Mouse (Mus musculus): ENCODE measurements around the gene Krtap5-3. TPM values are rescaled to one million over a fixed set of nuclear protein-coding genes. Genes with fewer than 3 reads are reported as not detected.
"Not testable (repeated sequence)": the region's sequence is repeated elsewhere in the genome, so short reads cannot be mapped to it uniquely, and the experiment has no call there.

The Krtap5-3 gene
- total RNA-seq (2021): not detected
- long read RNA-seq, experiment 1: 0 reads
- long read RNA-seq, experiment 2: 0 reads

DNA sequence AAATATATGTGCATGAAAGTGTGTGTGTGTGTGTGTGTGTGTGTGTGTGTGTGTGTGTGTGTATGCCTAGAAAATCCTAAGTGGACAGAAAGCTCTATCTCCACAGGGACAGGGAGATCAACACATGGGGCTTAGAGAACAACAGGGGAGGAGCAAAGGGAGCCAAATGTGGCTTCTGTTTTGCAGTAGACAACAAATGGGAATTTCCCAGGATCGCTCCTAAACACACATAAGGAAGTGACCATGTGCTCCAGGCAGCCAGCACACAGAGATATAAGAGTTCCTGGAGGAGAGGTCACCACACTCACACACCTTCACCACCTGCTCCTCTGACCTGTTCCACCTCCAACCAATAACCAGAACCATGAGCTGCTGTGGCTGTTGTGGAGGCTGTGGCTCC lies at the start of gene Krtap5-3:
TSS of gene Krtap5-3 (plus strand) at position 301 of the 400 bp plus-strand sequence.
- no peak within 1 kb of the TSS for H3K4me3 ChIP-seq
- no peak for TF ChIP-seq CTCF (conservative IDR thresholded peaks at IDR 0.05)
- no peak for DNase-seq (ENCODE audit: low spot score in 2 of 2)
- H3K27ac ChIP-seq: no peak within 1 kb of the TSS

DNA sequence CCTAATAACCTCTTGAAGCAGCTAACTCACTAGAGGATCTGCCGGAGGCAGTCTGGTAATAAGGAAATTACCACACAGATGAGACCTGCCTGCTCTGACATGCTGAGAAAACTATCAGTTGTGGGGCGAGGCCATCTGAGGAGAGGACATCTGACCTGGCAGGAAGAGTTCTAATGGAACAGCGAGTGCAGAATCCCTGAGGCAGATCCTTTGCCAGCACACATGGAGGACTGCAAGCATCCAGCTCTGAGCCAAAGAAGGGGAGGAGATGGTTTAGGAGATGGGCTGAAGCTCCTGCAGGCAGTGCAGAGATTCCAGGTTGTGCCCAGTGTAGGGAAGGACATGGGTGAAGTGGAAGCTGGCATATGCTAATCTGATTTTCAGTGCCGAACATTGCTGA lies 49.0 kb upstream of the Krtap5-3 start:
- TF ChIP-seq CTCF (conservative IDR thresholded peaks at IDR 0.05): no peak
- H3K27ac ChIP-seq: no peak overlapping the region
- H3K4me3 ChIP-seq: no peak overlapping the region
- no peak for DNase-seq (ENCODE audit: low spot score in 2 of 2)

DNA sequence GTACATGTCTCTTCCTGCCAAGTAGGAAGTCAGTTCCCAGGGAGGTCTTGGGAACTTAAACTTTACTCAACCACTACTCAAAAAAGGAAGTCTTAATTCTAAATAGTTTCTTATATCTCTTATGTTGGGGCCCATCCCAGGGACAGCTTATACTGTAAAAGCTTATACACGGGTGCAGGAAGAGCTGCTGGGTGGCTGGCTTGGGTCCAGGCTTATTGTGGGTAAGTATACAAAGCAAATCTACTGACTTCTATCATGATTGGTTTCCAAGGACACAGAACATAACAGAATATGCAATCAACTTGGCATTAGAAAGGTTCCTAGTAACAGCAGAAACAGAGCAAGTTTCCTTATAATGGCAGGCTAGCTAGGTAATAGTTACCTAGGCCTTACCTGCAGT lies 45.9 kb upstream of the Krtap5-3 start:
- no peak overlapping the region for H3K27ac ChIP-seq
- no peak for TF ChIP-seq CTCF (conservative IDR thresholded peaks at IDR 0.05)
- no peak overlapping the region for H3K4me3 ChIP-seq
- DNase-seq (ENCODE audit: low spot score in 2 of 2): no peak

DNA sequence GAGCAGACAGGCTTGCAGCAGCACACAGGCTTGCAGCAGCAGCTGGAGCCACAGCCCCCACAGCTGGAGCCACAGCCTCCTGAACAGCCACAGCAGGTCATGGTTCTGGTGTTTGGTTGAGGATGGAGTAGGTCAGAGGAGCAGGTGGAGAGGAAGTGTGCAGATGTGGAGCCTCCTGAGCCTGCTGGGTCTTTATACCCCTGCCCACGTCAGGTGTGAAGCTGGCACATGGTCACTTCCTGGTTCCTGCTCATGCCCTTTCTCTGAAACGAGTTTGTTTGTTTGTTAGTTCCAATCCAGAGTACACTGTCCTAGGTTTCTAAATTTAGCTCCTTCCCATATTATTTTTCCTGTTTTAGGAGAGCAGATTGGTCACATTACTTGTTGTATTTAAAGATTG lies 44.2 kb upstream of the Krtap5-3 start, which contains the start of gene Gm29735:
TSS of gene Gm29735 (minus strand) at position 101 of the 400 bp plus-strand sequence.
- not testable (repeated sequence) for H3K27ac ChIP-seq; H3K4me3 ChIP-seq; DNase-seq (ENCODE audit: low spot score in 2 of 2)

DNA sequence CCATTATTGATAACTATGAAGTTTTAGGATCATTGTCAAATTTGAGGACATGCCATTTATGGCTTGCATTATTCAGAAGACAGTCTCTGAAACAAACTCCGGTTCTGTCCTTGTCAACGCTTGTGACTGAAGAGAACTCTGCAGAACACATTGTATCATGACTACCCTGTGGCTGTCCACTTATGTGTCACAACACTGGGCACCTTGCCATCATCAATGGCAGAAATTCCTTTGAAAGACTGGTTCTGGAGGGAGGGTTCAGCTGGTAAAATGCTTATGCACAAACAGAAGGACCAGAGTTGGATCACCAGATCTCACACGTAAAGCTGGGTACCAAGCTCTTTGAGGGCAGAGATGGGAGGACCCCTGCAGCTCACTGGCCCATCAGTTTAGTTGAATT lies 41.8 kb upstream of the Krtap5-3 start:
- Histone ChIP-seq H3K4me3 (no peak overlapping the region), H3K27ac (no peak overlapping the region)
- no peak for TF ChIP-seq CTCF (conservative IDR thresholded peaks at IDR 0.05)
- DNase-seq (ENCODE audit: low spot score in 2 of 2): no peak

DNA sequence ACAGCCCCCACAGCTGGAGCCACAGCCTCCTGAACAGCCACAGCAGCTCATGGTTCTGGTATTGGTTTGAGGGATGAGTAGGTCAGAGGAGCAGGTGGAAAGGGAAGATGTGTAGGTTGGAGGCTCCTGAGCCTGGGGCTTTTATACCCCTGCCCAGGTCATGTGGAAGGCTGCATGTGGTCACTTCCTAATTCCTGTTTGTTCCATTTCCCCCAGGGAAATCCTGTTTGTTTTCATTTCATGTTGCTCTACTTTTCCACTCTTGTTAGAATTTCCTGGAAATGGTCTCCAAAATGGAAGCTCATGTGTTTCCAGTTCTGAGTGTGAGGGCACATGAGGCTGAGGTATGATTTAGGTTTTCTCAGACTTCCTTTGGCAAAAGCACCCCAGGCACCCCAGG lies 35.5 kb upstream of the Krtap5-3 start, which contains the start of gene Gm4553:
TSS of gene Gm4553 (minus strand) at position 101 of the 400 bp plus-strand sequence.
- not testable (repeated sequence) for H3K4me3 ChIP-seq, H3K27ac ChIP-seq

DNA sequence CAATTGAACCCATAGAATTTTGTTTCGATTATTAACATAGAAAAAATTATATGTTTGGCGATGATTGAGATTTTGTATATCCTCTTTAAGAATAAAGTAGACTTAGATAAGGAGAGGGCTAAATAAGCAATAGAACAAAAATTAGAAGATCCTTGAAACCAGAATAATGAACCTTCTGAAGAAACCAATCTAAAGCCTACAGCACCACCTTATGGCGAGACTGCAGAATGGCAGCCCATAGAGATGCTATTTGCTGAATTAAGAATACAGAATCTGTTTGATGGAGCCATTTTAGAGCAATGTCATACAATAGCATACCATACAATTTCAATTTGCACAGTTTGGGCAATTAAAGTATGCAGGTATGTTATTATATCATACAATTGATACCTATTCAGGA lies 31.3 kb upstream of the Krtap5-3 start:
- peak in 1 of 2 experiments; percentile 16 for DNase-seq (ENCODE audit: low spot score in 2 of 2)
- TF ChIP-seq CTCF (conservative IDR thresholded peaks at IDR 0.05): peak; percentile 79
- Histone ChIP-seq H3K4me3 (no peak overlapping the region), H3K27ac (no peak overlapping the region)

More for the DNA sequence above, 35.5 kb upstream of the Krtap5-3 start, which contains the start of gene Gm4553:
- not testable (repeated sequence) for DNase-seq (ENCODE audit: low spot score in 2 of 2)

DNA sequence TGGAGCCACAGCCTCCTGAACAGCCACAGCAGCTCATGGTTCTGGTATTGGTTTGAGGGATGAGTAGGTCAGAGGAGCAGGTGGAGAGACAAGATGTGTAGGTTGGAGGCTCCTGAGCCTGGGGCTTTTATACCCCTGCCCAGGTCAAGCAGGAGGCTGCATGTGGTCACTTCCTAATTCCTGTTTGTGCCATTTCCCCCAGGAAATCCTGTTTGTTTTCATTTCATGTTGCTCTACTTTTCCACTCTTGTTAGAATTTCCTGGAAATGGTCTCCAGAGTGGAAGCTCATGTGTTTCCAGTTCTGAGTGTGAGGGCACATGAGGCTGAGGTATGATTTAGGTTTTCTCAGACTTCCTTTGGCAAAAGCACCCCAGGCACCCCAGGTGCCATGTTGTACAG lies 25.3 kb upstream of the Krtap5-3 start, which contains the start of gene Krtap5-2:
TSS of gene Krtap5-2 (minus strand) at position 101 of the 400 bp plus-strand sequence.
- not testable (repeated sequence) for H3K27ac ChIP-seq; DNase-seq (ENCODE audit: low spot score in 2 of 2); H3K4me3 ChIP-seq

DNA sequence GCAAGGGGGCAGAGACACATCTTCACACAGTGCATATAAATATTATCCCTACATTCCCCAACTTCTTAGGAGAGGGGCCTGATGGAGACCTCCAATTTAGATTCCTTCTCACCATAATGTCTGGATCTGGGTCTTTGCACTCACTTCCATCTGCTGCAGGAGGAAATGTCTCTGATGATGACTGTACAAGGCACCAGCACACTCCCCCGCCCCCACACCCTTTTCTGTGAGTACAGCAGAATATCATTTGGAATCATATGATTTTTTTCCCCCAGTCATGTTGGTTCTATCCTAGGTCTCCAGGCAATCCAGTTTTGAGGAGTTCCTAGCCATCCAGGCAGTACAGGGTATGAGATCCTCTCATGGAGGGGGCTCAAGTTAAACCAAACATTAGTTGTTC lies 22.5 kb upstream of the Krtap5-3 start:
- DNase-seq (ENCODE audit: low spot score in 2 of 2): peak in 1 of 2 experiments; percentile 11
- Histone ChIP-seq H3K27ac (no peak overlapping the region), H3K4me3 (no peak overlapping the region)
- TF ChIP-seq CTCF (conservative IDR thresholded peaks at IDR 0.05): no peak

DNA sequence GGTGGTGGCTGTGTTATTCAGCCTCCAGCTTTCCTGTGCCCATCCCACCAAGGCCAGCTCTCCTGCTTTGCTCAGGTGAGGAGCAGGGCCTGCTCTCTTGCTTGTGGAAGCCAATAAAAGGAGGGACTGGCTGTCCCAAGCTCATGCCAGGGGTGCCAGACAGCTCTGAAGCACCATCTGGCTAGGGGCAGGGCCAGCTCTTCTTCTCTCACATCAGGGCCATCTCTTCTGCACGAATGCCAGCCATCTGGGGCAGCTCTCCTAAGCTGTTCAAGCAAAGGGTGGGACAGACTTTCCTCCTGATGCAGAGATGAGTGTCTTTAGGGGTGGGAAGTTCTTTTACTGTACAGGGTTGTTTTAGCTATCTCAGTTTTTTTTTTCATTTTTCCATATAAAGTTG lies 20.1 kb upstream of the Krtap5-3 start:
- Histone ChIP-seq H3K4me3 (no peak overlapping the region), H3K27ac (no peak overlapping the region)
- no peak for DNase-seq (ENCODE audit: low spot score in 2 of 2)
- TF ChIP-seq CTCF (conservative IDR thresholded peaks at IDR 0.05): no peak

DNA sequence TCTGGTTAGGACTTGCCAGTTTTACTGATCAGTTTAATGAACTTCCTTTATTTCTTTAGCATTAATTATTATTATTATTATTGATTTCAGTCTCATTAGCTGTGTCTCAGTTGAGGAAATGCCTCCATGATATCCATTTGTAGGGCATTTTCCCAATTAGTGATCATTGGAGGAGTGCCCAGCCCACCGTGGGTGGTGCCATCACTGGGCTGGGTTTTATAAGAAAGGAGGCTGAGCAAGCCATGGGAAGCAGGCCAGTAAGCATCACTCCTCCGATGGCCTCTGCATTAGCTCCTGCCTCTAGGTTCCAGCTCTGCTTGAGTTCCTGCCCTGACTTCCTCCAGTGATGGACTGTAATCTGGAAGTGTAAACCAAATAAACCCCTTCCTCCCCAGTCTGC lies 13.0 kb upstream of the Krtap5-3 start:
- no peak for TF ChIP-seq CTCF (conservative IDR thresholded peaks at IDR 0.05)
- no peak overlapping the region for H3K27ac ChIP-seq
- no peak for DNase-seq (ENCODE audit: low spot score in 2 of 2)
- H3K4me3 ChIP-seq: no peak overlapping the region

DNA sequence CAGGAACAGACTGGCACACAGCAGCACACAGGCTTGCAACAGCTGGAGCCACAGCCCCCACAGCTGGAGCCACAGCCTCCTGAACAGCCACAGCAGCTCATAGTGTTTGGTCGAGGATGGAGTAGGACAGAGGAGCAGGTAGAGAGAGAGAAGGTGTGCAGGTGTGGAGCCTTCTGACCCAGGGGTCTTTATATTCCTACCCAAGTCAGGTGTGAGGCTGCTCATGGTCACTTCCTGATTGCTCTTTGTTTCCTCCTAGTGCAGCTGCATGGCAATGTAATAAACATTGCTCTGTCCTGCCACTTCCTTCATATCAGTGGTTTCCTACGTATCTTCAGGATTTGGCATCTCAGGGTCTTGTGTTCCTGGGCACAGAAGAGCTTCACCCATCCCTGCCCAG lies 10.9 kb upstream of the Krtap5-3 start, which contains the start of gene Gm10153:
TSS of gene Gm10153 (minus strand) at position 101 of the 400 bp plus-strand sequence.
- no peak within 1 kb of the TSS for H3K4me3 ChIP-seq
- no peak for DNase-seq (ENCODE audit: low spot score in 2 of 2)
- no peak for TF ChIP-seq CTCF (conservative IDR thresholded peaks at IDR 0.05)
- H3K27ac ChIP-seq: no peak within 1 kb of the TSS

DNA sequence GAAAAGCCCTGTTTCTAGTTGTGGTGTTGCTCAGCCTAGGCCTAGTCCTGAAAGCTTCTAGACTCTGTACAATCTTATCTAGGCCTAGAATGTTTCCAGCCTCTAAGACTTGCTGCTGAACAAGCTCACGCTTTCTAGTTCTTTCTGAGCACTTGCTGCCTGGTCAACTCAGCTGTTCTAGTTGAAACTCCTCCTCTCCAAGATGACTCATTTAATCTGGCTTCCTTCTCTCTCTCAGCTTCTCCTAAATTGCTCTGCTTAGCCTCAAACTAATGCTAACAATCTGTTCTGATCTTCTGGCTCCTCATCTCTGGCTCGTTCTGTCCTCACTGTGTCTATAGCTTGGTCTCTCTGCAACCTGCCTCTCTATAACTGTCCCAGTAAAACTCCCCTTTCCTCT lies 2.4 kb upstream of the Krtap5-3 start:
- H3K27ac ChIP-seq: no peak overlapping the region
- H3K4me3 ChIP-seq: no peak overlapping the region
- peak in 1 of 2 experiments; percentile 13 for DNase-seq (ENCODE audit: low spot score in 2 of 2)
- TF ChIP-seq CTCF (conservative IDR thresholded peaks at IDR 0.05): no peak

DNA sequence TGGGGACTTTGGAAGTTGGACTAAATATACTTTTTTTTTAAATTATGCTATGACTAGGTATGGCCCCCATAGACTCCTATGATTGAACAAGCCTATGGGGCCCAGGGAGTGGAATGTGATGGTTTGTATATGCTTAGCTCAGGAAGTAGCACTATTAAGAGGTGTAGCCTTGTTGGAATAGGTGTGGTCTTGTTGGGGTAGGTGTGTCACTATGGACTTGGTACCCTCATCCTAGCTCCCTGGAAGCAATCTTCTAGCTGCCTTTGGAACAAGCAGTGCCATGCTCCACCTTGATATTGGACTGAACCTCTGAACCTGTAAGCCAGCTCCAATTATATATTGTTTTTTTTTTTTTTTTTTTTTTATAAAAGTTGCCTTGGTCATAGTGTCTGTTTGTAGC lies 4.3 kb downstream of the Krtap5-3 start:
- Histone ChIP-seq H3K4me3 (no peak overlapping the region), H3K27ac (no peak overlapping the region)
- TF ChIP-seq CTCF (conservative IDR thresholded peaks at IDR 0.05): no peak

DNA sequence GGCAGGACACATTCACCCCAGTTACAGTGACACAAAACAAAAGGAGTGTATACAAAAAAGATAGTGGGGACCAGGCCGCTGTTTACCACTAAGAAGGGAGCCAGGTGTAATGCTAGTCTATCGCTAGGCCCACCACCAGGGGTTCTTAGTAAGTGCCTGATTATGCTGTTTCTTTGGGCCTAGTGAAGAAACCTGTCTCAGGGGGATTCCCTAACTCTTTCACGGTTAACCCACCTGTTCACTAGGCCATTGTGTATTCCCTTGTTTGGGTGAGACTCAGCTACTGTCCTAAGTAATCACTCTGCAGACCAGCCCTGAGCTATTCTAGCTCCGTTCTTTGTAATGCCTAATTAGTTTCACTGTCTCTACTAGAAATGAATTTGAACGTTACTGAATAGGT lies 5.7 kb downstream of the Krtap5-3 start:
- not testable (repeated sequence) for DNase-seq (ENCODE audit: low spot score in 2 of 2); H3K27ac ChIP-seq; H3K4me3 ChIP-seq

More for the DNA sequence above, 4.3 kb downstream of the Krtap5-3 start:
- no peak for DNase-seq (ENCODE audit: low spot score in 2 of 2)

Measured in layer of hippocampus, adult 2 months (tissue).